Mouse (Mus musculus): ENCODE data around the gene Rpl37a.

Gene Rpl37a

DNA sequence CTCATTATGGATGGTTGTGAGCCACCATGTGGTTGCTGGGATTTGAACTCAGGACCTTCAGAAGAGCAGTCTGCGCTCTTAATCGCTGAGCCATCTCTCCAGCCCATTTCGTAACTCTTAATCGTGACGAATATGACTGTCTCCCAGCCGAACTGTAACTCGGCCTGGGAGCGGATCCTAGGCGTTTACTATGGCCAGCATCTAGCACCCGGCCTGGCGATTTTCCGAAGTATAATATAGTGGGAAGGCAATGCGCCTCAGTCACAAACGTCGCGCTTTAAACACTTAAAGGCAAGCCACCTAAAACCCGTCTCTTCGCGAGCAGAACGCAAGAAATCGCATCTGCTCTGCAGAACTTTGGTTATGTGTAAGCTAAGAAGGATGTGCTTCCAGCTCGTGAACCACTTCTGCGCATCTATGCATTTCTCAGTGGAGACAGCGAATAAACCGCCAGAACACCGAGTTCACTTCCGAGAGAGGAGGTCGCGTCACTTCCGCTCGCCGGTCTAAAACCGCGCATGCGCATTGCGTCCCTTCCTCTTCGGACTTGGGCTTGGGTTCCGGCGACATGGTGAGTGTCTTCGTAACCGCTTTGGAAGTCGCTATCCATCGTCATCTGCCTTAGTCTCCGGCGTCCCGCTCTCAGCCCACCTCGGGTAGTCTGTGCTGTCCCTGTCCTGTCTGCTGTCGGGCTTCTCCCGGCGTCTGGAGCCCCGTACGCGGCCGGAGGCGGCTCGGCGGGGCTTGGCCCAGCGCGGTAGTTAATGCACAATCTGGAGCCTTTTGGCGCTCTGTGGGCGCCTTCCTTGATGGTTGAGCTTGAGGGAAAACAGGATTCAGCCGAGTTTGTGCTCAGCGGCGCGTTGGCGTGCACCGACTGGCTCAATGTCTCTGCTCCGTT lies at the start of gene Rpl37a:
Gene Rpl37a (plus strand): TSS at position 538 of the 901 bp plus-strand sequence.
- ATAC-seq (ENCODE audit: insufficient number of reproducible peaks, low FRiP score, low TSS enrichment): peak; percentile 95

- ATAC-seq (ENCODE audit: insufficient number of reproducible peaks, low FRiP score, low TSS enrichment): no peak
Measured at GRCm38 (mm10) chr1:72673070-72673469, 38.0 kb upstream of the Rpl37a start.

DNA sequence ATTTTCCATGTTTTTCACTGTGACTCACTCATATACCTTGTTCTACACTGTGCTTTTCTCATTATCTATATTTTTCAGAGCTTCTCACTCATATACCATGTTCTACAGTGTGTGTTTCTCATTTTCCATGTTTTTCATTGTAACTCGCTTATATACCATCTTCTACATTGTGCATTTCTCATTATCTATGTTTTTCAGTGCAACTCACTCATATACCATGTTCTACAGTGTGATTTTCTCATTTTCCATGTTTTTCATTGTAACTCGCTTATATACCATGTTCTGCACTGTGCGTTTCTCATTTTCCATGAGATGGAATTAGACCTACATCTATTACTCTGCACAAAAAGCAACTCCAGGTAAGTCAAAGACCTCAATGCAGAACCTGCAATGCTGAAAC lies 14.8 kb upstream of the Rpl37a start:
- ATAC-seq (ENCODE audit: insufficient number of reproducible peaks, low FRiP score, low TSS enrichment): no peak

DNA sequence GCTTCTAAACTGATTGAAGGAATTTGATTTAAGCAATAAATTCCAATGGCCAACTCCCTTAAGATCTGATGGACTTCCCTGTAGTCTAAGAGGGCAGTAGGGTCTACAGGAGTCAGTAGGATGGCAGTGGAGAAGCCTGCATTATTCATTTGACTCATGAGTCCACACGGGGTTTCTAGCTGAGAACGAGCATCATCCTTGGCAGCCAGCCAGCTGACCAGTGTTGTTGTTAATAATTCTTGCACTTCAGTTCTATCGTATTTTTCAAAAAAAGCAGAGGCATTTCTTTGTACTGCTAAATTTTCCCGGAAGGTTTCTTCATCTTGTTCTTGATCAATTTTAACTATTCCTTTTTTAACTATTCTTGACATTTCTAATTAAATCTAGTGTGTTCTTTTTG lies 12.4 kb upstream of the Rpl37a start:
- no peak for ATAC-seq (ENCODE audit: insufficient number of reproducible peaks, low FRiP score, low TSS enrichment)

DNA sequence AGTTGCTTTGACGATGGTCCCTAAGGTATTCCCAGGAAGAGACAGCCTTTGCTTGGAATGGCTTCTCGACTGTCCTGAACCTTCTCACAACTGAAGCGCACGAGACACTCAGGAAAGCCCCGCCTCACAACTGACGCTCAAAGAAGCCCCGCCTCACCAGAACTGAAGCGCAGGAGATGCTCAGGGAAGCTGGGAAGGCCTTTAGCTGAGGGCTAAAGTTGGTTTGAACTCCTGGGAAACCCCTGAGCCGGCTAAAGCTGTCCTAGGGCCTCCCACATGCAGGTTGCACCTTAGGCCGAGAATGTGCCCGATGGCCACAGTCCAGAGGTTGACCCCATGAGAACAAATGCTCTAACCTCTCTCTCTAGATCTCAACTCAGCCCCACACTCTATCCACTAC lies 10.6 kb upstream of the Rpl37a start, which contains the start of gene Ankar:
Gene Ankar (minus strand): TSS at position 101 of the 400 bp plus-strand sequence.
- ATAC-seq (ENCODE audit: insufficient number of reproducible peaks, low FRiP score, low TSS enrichment): no peak

- no peak for ATAC-seq (ENCODE audit: insufficient number of reproducible peaks, low FRiP score, low TSS enrichment)
Measured at GRCm38 (mm10) chr1:72707525-72707924, 3.6 kb upstream of the Rpl37a start.

DNA sequence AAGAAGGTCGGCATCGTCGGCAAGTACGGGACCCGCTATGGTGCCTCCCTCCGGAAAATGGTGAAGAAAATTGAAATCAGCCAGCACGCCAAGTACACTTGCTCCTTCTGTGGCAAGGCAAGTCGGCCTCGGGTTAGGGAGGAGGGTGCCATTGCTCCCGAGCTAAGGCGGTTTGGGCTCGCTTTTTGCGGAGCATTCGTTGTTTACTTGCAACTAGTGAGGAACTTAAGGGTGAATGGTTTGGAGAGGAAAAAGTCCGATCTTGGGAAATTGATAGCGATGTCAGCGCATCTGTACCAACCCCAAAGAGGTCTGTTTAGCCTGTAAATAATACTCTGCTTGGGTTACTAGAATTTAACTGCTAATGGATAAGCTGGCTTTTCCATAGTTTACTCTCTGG lies 594 bp downstream of the Rpl37a start:
- ATAC-seq (ENCODE audit: insufficient number of reproducible peaks, low FRiP score, low TSS enrichment): no peak

GRCm38 (mm10) chr1:72714547-72714946 lies 3.5 kb downstream of the Rpl37a start:
- ATAC-seq (ENCODE audit: insufficient number of reproducible peaks, low FRiP score, low TSS enrichment): no peak

DNA sequence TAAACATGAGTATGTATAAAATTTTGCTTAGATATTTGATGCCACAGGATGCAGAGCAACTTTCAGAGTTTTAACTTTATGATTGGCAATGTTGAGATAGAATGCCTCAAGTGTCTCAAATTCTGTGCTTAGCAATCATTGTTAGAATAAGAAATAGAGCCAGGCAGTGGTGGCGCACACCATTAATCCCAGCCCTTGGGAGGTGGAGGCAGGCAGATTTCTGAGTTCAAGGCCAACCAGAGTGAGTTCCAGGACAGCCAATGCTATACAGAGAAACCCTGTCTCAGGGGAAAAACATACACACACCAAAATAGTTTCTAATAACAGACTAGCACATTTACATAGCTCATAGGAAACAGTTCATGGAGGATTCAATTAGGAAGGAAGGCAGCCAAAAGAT lies 4.0 kb downstream of the Rpl37a start:
- ATAC-seq (ENCODE audit: insufficient number of reproducible peaks, low FRiP score, low TSS enrichment): no peak

- ATAC-seq (ENCODE audit: insufficient number of reproducible peaks, low FRiP score, low TSS enrichment): no peak
Measured at GRCm38 (mm10) chr1:72715593-72716361, 4.7 kb downstream of the Rpl37a start.

- no peak for ATAC-seq (ENCODE audit: insufficient number of reproducible peaks, low FRiP score, low TSS enrichment)
Measured at GRCm38 (mm10) chr1:72716421-72716820, 5.3 kb downstream of the Rpl37a start.

DNA sequence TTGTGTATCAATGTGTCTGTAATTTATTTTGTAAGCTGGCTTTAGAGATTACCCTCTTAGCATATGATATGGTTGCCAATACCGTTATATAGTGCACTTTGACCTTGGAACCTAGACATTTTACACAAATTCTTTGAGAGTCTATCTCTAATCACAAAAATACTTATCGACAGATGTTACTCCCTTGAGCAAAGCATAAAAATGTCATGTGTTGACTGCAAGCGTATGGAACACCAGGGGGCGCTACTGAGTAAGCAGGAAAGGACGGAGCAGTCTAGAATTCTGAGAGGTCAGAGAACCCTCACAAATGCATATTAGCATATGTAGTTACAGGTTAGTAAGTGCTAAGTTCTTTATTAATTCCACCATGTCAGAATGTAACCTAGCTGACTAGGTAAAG lies 5.8 kb downstream of the Rpl37a start:
- 0 out of 2 replicates have a peak, but pooled peaks have one; percentile 53 for ATAC-seq (ENCODE audit: insufficient number of reproducible peaks, low FRiP score, low TSS enrichment)

GRCm38 (mm10) chr1:72717540-72717939 lies 6.5 kb downstream of the Rpl37a start:
- no peak for ATAC-seq (ENCODE audit: insufficient number of reproducible peaks, low FRiP score, low TSS enrichment)

GRCm38 (mm10) chr1:72718846-72719245 lies 7.8 kb downstream of the Rpl37a start:
- peak; percentile 74 for ATAC-seq (ENCODE audit: insufficient number of reproducible peaks, low FRiP score, low TSS enrichment)

- no peak for ATAC-seq (ENCODE audit: insufficient number of reproducible peaks, low FRiP score, low TSS enrichment)
Measured at GRCm38 (mm10) chr1:72720115-72720725, 9.1 kb downstream of the Rpl37a start.

DNA sequence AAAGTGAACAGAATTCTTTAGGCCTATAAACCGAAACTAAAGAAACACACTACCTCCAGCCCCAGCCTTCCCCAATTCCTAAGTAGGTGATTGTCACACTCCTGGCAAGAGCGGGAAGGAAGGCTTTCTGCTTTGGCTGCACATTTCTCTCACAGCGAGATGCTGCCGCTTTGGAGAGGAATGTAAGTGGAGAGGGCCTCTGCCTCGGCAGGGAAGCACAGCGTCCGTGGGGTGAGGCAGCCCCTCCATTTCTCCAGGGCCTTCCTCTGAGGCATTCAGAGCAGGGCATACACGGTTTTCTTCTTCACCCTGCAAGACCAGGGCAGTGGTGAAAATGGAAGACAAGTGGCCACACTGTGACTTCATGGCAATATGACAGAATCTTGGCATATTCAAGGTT lies 11.6 kb downstream of the Rpl37a start:
- 0 out of 2 replicates have a peak, but pooled peaks have one; percentile 14 for ATAC-seq (ENCODE audit: insufficient number of reproducible peaks, low FRiP score, low TSS enrichment)

DNA sequence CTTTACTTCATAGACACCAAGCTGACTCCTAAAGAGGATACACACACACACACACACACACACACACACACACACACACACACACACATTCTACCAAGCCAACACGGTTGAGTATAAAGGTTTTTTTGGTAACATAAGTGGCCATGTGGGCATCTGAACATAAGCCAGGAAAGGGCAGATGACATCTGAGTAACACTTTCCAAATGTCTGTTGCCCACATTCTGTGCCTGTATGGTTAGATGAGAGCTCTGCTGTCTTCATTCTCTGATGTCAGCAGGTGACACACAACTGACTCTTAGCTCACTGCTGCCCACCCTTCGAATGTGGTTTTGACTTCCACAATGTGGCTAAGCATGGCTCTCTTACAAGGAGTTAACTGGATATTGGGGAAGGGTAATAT lies 13.3 kb downstream of the Rpl37a start:
- ATAC-seq (ENCODE audit: insufficient number of reproducible peaks, low FRiP score, low TSS enrichment): peak; percentile 82

DNA sequence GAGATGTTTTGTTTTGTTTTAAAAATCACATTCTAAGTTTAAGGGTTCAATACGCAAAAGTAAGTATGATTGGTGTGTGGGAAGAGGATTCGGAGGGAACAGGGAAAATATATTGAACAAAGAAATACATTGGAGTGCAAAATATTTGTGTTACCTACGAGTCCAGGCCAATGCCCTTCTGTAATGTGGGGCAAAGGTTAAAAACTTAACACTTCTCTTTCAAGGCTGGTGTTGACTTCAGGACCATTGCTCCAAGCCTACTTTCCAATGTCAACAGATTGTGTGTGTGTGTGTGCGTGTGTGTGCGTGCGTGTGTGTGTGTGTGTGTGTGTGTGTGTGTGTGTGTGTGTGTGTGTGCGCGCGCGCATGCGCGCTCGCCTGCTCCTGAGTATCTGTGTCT lies 14.9 kb downstream of the Rpl37a start:
- no peak for ATAC-seq (ENCODE audit: insufficient number of reproducible peaks, low FRiP score, low TSS enrichment)

DNA sequence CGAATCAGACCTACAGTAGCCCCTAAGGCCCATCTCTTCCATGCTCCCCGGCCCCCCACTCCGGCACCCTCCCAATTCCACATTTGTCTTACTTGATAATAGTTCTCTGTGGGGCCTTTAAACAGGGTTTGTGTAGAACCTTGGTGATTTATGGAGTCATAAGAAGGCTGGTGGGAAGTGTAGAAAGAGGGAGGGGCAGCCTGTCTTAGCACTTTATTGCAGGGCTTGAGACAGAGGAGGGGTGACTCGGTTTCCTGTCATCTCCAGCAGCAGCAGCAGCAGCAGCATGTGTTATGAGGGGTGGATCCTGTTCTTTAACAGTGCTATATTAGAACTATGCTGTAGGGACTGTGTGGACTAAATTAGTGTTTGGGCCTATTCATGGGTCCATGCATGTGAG lies 17.7 kb downstream of the Rpl37a start:
- no peak for ATAC-seq (ENCODE audit: insufficient number of reproducible peaks, low FRiP score, low TSS enrichment)

DNA sequence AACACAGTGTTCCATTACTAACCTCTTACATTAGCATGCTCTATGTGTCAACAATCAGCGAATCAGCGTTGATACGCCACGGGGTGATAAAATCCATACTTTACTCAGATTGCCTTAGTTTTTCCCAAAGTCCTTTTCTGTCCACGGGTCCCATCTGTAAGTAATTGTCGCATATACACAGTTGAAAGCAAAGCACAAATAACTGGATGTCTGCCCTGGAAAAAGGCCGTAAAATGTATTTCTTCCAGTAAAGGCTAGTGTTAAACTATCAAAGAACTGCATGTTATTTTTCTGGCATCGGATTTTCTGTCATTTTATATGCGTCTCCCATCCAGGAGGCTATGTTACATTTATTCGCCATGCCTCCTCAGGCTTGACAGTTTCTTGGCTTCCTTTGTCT lies 19.0 kb downstream of the Rpl37a start:
- no peak for ATAC-seq (ENCODE audit: insufficient number of reproducible peaks, low FRiP score, low TSS enrichment)

DNA sequence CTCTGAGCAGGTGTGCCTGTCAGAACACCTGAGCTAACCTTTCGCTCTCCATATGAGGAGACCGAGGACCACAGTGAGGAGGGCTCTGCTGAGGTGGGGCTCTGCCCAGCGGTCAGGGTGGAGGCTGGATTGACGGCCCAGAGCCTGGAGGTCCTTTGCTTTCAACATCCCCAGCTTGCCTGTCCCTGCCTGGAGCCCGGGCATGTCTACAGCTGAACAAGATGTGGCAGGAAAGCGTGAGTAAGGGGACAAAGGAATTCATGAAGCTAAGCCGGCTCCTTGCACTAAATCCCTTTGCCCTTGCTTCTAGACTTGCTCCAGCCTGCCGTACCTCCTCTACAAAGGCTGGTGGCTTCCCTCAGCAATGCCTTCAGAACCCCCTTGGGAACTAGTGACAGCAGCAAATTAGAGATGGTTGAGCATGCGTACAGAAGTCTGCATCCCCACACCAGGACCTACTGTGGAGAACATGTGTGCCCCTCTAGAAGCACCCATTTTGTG lies 22.2 kb downstream of the Rpl37a start:
- no peak for ATAC-seq (ENCODE audit: insufficient number of reproducible peaks, low FRiP score, low TSS enrichment)

Measured in cerebellum, adult (tissue).